Mouse (Mus musculus) heart, postnatal 10 days (tissue): ENCODE measurements at regions not wholly inside any gene's neighbourhood (a gene's known extent, or its start where the extent isn't known, plus 50 kb on each side); places are given as distances from the start of the nearest gene placed in this dataset.
"Not testable (repeated sequence)": the region's sequence is repeated elsewhere in the genome, so short reads cannot be mapped to it uniquely, and the experiment has no call there.

Experiments
- DNase-seq, 2 experiments: peaks; one replicate each; pipeline ENCODE4 v3.0.0; 2021
- intact Hi-C: fragments of 180-260 bp; cut with DNase I; formaldehyde crosslinking; loops from one replicate; pipeline ENCODE4 v1.15.1; 2025

DNA sequence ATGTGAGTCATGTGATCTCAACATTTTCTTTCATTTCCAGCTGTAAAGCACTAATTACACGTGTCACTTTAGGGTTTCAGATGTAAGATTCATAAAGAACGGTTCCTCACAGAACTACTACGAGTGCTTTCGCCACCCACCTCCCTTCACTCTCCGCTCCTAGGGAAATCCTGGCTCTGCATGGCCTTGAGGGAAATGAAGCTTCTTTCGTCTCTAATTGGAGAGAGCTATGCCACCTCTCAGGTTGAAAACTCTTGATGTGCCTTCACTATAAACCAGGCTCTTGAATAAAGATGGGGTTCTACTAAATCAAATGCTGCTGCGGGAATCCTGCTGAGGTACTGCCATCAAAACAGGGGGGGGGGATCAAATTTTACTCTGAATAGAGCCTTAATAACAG, 686.0 kb upstream of the Hs3st1 start:
- intact Hi-C loops: no loop called here
- DNase-seq: no peak

DNA sequence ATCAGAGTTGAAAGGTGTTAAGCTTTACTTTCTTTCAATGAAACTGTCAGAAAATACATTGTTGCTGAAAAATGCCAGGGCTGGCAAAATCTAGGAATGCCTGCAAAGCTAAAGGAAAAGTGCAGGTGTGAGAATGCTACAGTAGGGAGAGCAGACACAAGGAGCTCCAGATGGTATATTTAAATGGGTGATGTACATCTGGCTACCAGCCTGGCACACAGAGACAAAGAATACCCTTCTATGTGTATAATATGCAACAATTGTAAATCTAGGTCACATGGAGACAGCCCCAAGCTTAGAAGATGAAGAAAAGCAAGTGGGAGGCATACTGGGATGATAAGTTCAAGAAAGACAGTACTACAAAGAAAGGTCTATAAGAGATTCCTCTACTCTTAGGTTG, 647.4 kb upstream of the Hs3st1 start:
- intact Hi-C loops: no loop called here
- no peak for DNase-seq

DNA sequence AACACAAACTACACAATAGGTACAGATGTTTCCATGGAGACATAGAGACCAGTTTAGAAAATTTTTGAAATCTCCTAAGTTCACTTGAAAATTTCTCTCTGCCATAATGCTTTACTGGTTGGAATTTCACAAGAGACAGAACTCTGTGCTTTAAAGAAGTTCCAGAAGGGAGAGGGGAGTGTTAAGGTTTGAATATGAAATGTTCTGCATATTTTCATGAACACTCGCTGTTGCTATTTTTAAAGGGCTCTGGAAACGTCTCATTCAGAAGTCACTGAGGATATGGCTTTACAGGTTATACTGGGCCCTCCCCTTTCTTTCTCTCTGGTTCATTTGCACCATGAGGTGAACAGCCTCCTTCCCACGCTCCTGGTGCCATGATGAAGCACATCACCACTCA, 639.5 kb upstream of the Hs3st1 start:
- intact Hi-C loops: no loop called here
- DNase-seq: no peak

DNA sequence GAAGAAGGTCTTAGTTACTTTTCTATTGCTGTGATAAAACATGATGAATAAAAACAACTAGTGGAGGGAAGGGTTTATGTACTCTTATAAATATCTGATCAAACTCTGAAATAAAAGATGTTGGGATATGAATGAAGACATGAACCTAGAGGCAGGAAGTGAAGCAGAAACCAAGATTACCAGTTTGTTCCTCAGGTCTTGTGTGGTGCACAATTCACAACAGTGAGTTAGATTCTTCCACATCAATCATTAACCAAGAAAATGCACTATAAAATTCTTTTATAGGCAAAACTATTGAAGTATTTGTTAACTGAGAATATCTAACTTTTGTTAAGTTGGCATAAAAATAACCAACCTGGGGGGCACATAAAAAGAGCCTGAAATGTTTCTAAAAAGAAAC, 634.3 kb upstream of the Hs3st1 start:
- intact Hi-C loops: no loop called here
- no peak for DNase-seq

DNA sequence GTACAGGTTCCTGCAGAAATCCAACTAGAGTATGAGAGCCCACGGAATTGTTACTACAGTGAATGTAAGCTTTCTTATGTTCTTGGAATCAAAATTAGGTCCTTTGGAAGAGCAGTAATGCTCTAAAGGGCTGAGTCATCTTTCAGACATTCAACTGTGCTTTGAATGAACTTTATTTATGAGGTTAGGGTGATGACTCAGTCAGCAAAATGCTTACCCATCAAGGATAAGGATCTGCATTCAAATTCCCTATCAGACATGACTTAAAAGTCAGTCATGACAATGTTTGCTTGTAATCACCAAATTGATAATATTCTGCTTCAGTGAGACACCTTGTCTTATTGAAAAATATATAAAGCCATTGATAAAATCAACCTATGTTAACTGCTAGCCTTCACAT, 611.7 kb upstream of the Hs3st1 start:
- intact Hi-C loops: no loop called here
- no peak for DNase-seq

DNA sequence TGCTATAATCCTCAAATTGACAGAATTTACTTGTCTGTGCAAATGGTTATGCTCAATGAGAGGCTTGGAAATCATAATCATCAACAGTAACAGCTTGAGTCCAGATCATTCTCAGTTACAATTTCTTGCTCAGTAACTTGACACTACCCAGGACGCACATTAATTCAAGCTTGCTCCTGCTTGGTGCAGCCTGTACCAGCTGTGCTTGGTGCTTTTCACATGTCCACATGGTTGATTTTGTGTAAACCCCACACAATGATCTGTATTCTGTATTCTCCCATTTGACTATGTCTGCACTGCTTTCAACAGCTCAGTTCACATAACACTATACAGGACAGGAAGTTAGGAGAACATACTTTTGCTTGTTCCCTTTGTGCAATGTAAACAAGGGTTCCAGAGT, 576.0 kb upstream of the Hs3st1 start:
- no peak for DNase-seq
- intact Hi-C loops: no loop called here

DNA sequence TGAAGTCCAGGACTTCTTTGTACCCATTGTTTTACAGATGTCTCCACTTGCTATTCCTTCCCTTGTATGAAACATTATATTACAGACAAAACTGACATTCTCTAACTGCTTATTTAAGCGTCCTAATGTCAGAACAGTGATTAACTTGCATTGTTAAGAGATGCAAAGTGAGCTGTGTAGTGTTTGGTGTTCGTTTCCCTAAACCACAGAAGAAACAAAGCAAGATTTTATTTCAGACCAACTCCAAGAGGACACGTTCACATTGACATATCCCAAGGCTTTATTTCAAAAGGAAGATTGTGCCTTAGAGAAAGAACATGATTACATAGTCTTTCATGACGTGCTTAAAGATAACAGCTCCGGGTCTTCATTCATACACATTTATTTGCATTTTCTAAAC, 553.2 kb upstream of the Hs3st1 start:
- DNase-seq: no peak
- intact Hi-C loops: no loop called here

DNA sequence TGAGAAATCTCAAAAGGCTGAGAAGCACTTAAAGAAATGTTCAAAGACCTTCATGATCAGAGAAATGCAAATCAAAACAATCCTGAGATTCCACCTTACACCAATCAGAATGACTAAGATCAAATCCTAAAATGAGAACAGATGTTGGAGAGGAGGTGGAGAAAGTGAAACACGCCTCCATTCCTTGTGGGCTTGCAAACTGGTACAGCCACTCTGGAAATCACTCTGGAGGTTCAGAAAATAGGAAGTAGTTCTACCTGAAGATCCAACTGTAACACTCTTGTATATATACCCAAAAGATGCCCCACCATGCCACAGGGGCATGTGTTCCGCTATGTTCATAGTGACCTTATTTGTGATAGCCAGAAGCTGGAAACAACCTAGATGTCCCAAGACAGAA, 549.5 kb upstream of the Hs3st1 start:
- DNase-seq, intact Hi-C loops: not testable (repeated sequence)

DNA sequence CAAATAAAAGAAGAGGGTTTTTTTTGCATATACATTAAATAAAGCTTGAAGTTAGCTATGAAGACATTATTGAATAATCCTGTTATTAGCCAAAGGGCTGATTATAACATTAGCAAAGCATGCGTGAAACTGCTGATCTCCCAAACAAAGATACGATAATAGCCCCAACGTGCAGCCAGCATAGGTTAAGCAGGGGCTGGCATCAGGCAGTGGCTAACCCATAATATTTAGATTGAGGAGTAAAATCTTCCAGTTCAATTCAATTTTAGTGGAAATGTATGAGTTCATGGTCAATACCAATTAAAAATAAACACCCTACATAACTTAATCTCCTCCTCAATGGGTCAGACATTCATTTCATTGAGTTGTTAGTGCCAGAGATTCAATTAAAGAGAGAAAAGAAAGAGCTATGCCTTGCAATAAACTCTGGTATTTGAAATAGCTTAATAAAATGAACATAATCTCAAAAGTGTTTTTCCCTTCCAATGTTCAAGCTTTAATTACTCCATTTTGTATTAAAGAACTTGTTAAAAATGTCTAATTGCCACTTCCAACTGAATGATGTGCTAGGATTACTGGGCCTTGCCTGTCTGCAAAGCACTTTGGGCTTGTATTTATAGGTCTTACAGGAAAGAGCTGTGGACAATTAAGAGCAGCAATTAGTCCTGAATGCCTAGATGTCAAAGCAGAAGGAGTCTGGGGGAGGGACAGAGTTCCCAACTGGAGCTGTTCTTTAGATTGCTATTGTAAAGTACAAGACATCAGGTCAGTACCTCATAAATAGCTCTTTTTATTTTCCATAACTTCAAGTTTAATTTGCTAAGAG, 539.8 kb upstream of the Hs3st1 start:
- no peak for DNase-seq
- intact Hi-C loops: no loop called here

DNA sequence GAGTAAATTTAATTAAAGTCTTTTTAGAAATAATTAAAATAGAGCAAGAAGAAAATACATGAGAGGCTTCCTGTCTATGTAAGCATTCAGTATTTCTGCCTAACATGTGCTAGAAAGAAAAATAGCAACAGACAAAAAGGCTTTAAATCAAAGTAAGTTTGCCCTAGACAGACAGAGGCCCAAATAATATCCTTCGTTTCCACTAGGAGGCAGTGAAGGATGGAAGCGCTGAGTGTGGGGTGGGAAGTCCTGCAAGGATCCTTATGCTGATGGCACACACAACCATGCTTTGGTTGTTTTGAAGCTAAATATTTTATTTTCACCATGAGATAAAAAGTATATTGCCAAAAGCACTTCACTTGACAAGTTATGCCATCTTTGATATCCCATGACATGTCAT, 527.1 kb upstream of the Hs3st1 start:
- intact Hi-C loops: loop anchor here (2.0 kb wide), 1 partner anchor 668 kb away; no protein-coding TSS in a partner anchor
- DNase-seq: no peak

DNA sequence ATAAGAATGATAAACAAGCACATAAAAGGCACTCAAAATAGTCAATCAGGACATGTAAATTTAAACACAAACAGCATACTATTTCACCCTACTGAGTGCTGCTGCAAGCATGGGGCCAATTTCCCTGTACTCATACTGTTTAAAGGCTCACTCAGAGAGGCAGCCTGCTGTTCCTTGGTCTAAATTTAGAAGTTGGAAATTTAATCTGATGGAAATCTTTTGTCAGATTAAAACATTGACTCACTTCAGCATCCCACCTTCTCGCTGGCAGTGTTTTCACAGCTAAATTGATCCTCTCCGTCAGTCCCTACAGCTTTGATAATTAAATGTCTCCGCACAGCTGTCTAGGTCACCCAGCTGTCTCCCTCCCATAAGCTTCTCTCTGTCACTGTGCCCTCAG, 491.4 kb upstream of the Hs3st1 start:
- DNase-seq: no peak

More for the DNA sequence above, 491.4 kb upstream of the Hs3st1 start:
- intact Hi-C loops: no loop called here
